8 mouse cellular contexts compared by ENCODE assay signal in genomic region chr11:62575659-62576438, GRCm38 (mm10). TPM values are rescaled to one million over a fixed set of nuclear protein-coding genes. Genes with fewer than 3 reads are reported as not detected.
A peak's percentile ranks its signal among the peaks of the same experiment; 100 is the strongest.
DNase-seq lines count a peak whose midpoint lies in the region; ATAC-seq and TF ChIP-seq lines count a peak whose summit lies in the region.

No protein-coding gene starts in this region.

- peak overlapping the region; percentile 71 for H3K9ac ChIP-seq in heart, embryonic 14.5 days (ENCODE audit: low read length)
- peak overlapping the region; percentile 18 for H3K9ac ChIP-seq in lung, embryonic 14.5 days
- peak overlapping the region; percentile 61 for H3K9ac ChIP-seq in neural tube, embryonic 15.5 days (replicated peaks)

- no peak for TF ChIP-seq CTCF in bone marrow macrophage, adult 2 months (IDR thresholded peaks at IDR 0.05; ENCODE audit: low read depth, low read length)
- TF ChIP-seq CTCF in lung, embryonic 14.5 days (IDR thresholded peaks at IDR 0.05; ENCODE audit: low read depth), result no peak

- peak; percentile 89 for ATAC-seq in erythroblast, adult 5-6 weeks (replicated peaks; ENCODE audit: low FRiP score, poor library complexity, severe bottlenecking)
- ATAC-seq in heart, embryonic 14.5 days (ENCODE audit: insufficient number of reproducible peaks, insufficient read depth, low FRiP score, low read depth), result peak; percentile 56
- peak; percentile 68 for ATAC-seq in lung, embryonic 14.5 days (ENCODE audit: insufficient read depth)
- ATAC-seq in neural tube, embryonic 15.5 days (ENCODE audit: low FRiP score), result peak; percentile 85

- peaks cover 15% of the 10 kb centered on the region for H3K4me1 ChIP-seq in bone marrow macrophage, adult 2 months (ENCODE audit: control insufficient read depth, insufficient read depth, low read length)
- peaks cover 5 to 6% of the 10 kb centered on the region in 2 experiments; a peak in 2 of 4 replicates for H3K4me1 ChIP-seq in heart, embryonic 14.5 days (ENCODE audit: control insufficient read depth in 2 of 2, insufficient read depth in 2 of 2, low read length in 2 of 2)
- peaks cover 3% of the 10 kb centered on the region for H3K4me1 ChIP-seq in lung, embryonic 14.5 days (ENCODE audit: insufficient read depth)
- H3K4me1 ChIP-seq in neural tube, embryonic 15.5 days, result peaks cover 24% of the 10 kb centered on the region

- H3K36me3 ChIP-seq in heart, embryonic 14.5 days (ENCODE audit: control insufficient read depth, insufficient read depth, low read length), result no peaks in the 10 kb centered on the region
- H3K36me3 ChIP-seq in lung, embryonic 14.5 days (ENCODE audit: insufficient read depth), result no peaks in the 10 kb centered on the region
- peaks cover 10% of the 10 kb centered on the region; the same call in 1 of the 2 replicates for H3K36me3 ChIP-seq in neural tube, embryonic 15.5 days

- peak overlapping the region; percentile 98 for H3K27ac ChIP-seq in bone marrow macrophage, adult 2 months (ENCODE audit: insufficient read depth, low read depth, low read length)
- H3K27ac ChIP-seq in heart, embryonic 14.5 days (replicated peaks in 1 of 2; ENCODE audit: control insufficient read depth in 1 of 2, insufficient read depth in 1 of 2, low read depth in 2 of 2, low read length in 2 of 2), result no peak overlapping the region
- no peak overlapping the region for H3K27ac ChIP-seq in lung, embryonic 14.5 days (ENCODE audit: low read depth)
- H3K27ac ChIP-seq in neural tube, embryonic 15.5 days (replicated peaks), result peak overlapping the region; percentile 80

- H3K27me3 ChIP-seq in heart, embryonic 14.5 days (ENCODE audit: control insufficient read depth, insufficient read depth, low read length), result no peaks in the 10 kb centered on the region
- H3K27me3 ChIP-seq in lung, embryonic 14.5 days (ENCODE audit: insufficient read depth, low read length), result peaks cover 4% of the 10 kb centered on the region; the same call in 1 of the 2 replicates
- no peaks in the 10 kb centered on the region for H3K27me3 ChIP-seq in neural tube, embryonic 15.5 days (replicated peaks)

- peak overlapping the region; percentile 83 for H3K4me3 ChIP-seq in bone marrow macrophage, adult 2 months (ENCODE audit: insufficient read depth, low read length)
- H3K4me3 ChIP-seq in heart, embryonic 14.5 days (ENCODE audit: control insufficient read depth in 1 of 2, insufficient read depth in 1 of 2, low read depth in 1 of 2, low read length in 2 of 2), result peak overlapping the region; percentile 45 to 60
- peak overlapping the region; percentile 46 for H3K4me3 ChIP-seq in lung, embryonic 14.5 days (ENCODE audit: low read depth, low read length)
- peak overlapping the region; percentile 59 for H3K4me3 ChIP-seq in neural tube, embryonic 15.5 days (replicated peaks)

- peak; percentile 57 for DNase-seq in CD4-positive helper T cell, adult 2 months (ENCODE audit: low read depth, low spot score)
- peak; percentile 48 to 57 for DNase-seq in layer of hippocampus, postnatal 10 days (ENCODE audit: low spot score in 2 of 2)
- peak; percentile 52 for DNase-seq in lung, embryonic 14.5 days
- peak; percentile 51 for DNase-seq in thymus, postnatal 14 days

- TF ChIP-seq POLR2A in bone marrow macrophage, adult 2 months (IDR thresholded peaks at IDR 0.05; ENCODE audit: borderline replicate concordance, low read depth, low read length), result no peak

- 5% methylated on average over 27 of the region's 27 CpGs for WGBS in heart, embryonic 14.5 days
- WGBS in lung, embryonic 14.5 days, result 7% methylated on average over 27 of the region's 27 CpGs
- 5% methylated on average over 27 of the region's 27 CpGs for WGBS in neural tube, embryonic 15.5 days

- peak overlapping the region; percentile 99 for H3K4me2 ChIP-seq in heart, embryonic 14.5 days (ENCODE audit: low read length)
- H3K4me2 ChIP-seq in lung, embryonic 14.5 days, result peak overlapping the region; percentile 81
- peak overlapping the region; percentile 86 for H3K4me2 ChIP-seq in neural tube, embryonic 15.5 days

- H3K9me3 ChIP-seq in heart, embryonic 14.5 days (ENCODE audit: control insufficient read depth, low read length), result no peaks in the 10 kb centered on the region
- H3K9me3 ChIP-seq in lung, embryonic 14.5 days (ENCODE audit: low read depth, low read length), result no peaks in the 10 kb centered on the region
- no peaks in the 10 kb centered on the region for H3K9me3 ChIP-seq in neural tube, embryonic 15.5 days (replicated peaks)

RNA-seq across cellular contexts. Expression of gene Trpv2, which starts 1.6 kb away (rescaled TPM):
- 107 and 114 TPM in 2 replicates for polyA plus RNA-seq in bone marrow macrophage, adult 2 months (2012; ENCODE audit: insufficient read depth, insufficient read length, missing spikeins)
- total RNA-seq in erythroblast, adult 5-6 weeks (2015; ENCODE audit: low replicate concordance), result 2.3 and 4.2 TPM in 2 replicates
- 6.8 and 7.7 TPM in 2 replicates for total RNA-seq in erythroblast, adult 5-6 weeks (2017; ENCODE audit: low replicate concordance)
- 3.7 and 4.2 TPM in 2 replicates for polyA plus RNA-seq in heart, embryonic 14.5 days (2014; fragmentation: Nextera tagmentation; extraction: Ambion mirVana)
- total RNA-seq in layer of hippocampus, postnatal 10 days (2021), result 10 to 100 TPM; 26.1 to 26.3 TPM
- polyA plus RNA-seq in lung, embryonic 14.5 days (2014; fragmentation: Nextera tagmentation; extraction: Ambion mirVana), result 3.9 and 4.2 TPM in 2 replicates
- 32.3 and 32.9 TPM in 2 replicates for polyA plus RNA-seq in neural tube, embryonic 15.5 days (2015; fragmentation: Nextera tagmentation; extraction: Ambion mirVana)

RNA-seq across cellular contexts. Expression of gene Ubb, which starts 24.9 kb away (rescaled TPM):
- 902 and 1,063 TPM in 2 replicates for polyA plus RNA-seq in bone marrow macrophage, adult 2 months (2012; ENCODE audit: insufficient read depth, insufficient read length, missing spikeins)
- 1,189 and 1,264 TPM in 2 replicates for total RNA-seq in erythroblast, adult 5-6 weeks (2015; ENCODE audit: low replicate concordance)
- 1,425 and 1,690 TPM in 2 replicates for total RNA-seq in erythroblast, adult 5-6 weeks (2017; ENCODE audit: low replicate concordance)
- polyA plus RNA-seq in heart, embryonic 14.5 days (2014; fragmentation: Nextera tagmentation; extraction: Ambion mirVana), result 2,716 and 2,876 TPM in 2 replicates
- total RNA-seq in layer of hippocampus, postnatal 10 days (2021), result 1,000 to 10,000 TPM; 1,541 to 1,698 TPM
- 2,928 and 2,952 TPM in 2 replicates for polyA plus RNA-seq in lung, embryonic 14.5 days (2014; fragmentation: Nextera tagmentation; extraction: Ambion mirVana)
- polyA plus RNA-seq in neural tube, embryonic 15.5 days (2015; fragmentation: Nextera tagmentation; extraction: Ambion mirVana), result 4,120 and 4,434 TPM in 2 replicates

RNA-seq across cellular contexts. Expression of gene Cenpv, which starts 36.8 kb away (rescaled TPM):
- 6.2 and 8.5 TPM in 2 replicates for polyA plus RNA-seq in bone marrow macrophage, adult 2 months (2012; ENCODE audit: insufficient read depth, insufficient read length, missing spikeins)
- total RNA-seq in erythroblast, adult 5-6 weeks (2015; ENCODE audit: low replicate concordance), result 1.7 and 9.6 TPM in 2 replicates
- total RNA-seq in erythroblast, adult 5-6 weeks (2017; ENCODE audit: low replicate concordance), result 5.7 and 14.6 TPM in 2 replicates
- 29.8 and 37.7 TPM in 2 replicates for polyA plus RNA-seq in heart, embryonic 14.5 days (2014; fragmentation: Nextera tagmentation; extraction: Ambion mirVana)
- 10 to 100 TPM; 41.5 to 44.4 TPM for total RNA-seq in layer of hippocampus, postnatal 10 days (2021)
- 18.2 and 18.9 TPM in 2 replicates for polyA plus RNA-seq in lung, embryonic 14.5 days (2014; fragmentation: Nextera tagmentation; extraction: Ambion mirVana)
- 40.1 and 51.3 TPM in 2 replicates for polyA plus RNA-seq in neural tube, embryonic 15.5 days (2015; fragmentation: Nextera tagmentation; extraction: Ambion mirVana)

Comparison
In these comparisons a context has a peak if more than half of its experiments do, and no peak if none do; other contexts are left out.
1. H3K27ac ChIP-seq: peak in bone marrow macrophage, adult 2 months (single experiment) and neural tube, embryonic 15.5 days (single experiment); none in heart, embryonic 14.5 days (0 of 2) and lung, embryonic 14.5 days (single experiment).
2. H3K9ac ChIP-seq: peak in every context shown above with its lines; median percentile 71 in heart, embryonic 14.5 days; 61 in neural tube, embryonic 15.5 days; 18 in lung, embryonic 14.5 days.
3. Peak in every context shown above with its lines, with median percentiles within 50 percentile points of each other: DNase-seq, H3K4me3 ChIP-seq, ATAC-seq and H3K4me2 ChIP-seq.